Mouse (Mus musculus): ENCODE results near the gene Igf2r. TPM values are rescaled to one million over a fixed set of nuclear protein-coding genes. Genes with fewer than 3 reads are reported as not detected.
"Not testable (repeated sequence)": the region's sequence is repeated elsewhere in the genome, so short reads cannot be mapped to it uniquely, and the experiment has no call there.

The Igf2r gene
- polyA plus RNA-seq, 1 experiment: 8.3 TPM

DNA sequence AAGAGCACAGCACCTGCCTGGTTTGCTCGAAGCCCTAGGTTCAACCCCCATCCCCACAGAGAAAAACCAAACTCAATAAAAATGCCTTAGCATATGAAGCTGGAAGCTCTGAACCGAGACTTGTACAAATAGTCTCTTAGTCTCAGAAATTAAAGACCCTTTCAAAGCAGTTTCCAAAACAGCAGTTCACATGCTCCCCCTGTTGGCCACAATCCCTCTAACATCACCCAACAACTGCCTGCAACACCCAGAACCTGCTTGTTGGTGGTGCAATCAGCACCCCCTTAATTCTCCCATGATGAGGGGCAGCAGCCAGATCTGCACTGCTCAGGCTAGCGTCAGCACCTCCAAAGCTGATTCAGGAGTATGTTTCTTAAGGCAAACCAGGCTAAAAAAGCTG lies 79.9 kb downstream of the Igf2r start:
- Histone ChIP-seq H3K4me1 (ENCODE audit: control insufficient read depth, insufficient read depth, low read length) (no peaks in the 10 kb centered on the region), H3K27ac (ENCODE audit: control insufficient read depth, insufficient read depth, low read depth, low read length, poor library complexity) (no peak overlapping the region), H3K4me3 (replicated peaks; ENCODE audit: control insufficient read depth, low read depth, low read length) (no peak overlapping the region)
- 73% methylated on average over 3 of the region's 3 CpGs for WGBS
- TF ChIP-seq CTCF (IDR thresholded peaks at IDR 0.05; ENCODE audit: control insufficient read depth, insufficient read depth, low read length) (no peak), POLR2A (IDR thresholded peaks at IDR 0.05; ENCODE audit: borderline replicate concordance, control insufficient read depth, low read depth, low read length) (no peak)

DNA sequence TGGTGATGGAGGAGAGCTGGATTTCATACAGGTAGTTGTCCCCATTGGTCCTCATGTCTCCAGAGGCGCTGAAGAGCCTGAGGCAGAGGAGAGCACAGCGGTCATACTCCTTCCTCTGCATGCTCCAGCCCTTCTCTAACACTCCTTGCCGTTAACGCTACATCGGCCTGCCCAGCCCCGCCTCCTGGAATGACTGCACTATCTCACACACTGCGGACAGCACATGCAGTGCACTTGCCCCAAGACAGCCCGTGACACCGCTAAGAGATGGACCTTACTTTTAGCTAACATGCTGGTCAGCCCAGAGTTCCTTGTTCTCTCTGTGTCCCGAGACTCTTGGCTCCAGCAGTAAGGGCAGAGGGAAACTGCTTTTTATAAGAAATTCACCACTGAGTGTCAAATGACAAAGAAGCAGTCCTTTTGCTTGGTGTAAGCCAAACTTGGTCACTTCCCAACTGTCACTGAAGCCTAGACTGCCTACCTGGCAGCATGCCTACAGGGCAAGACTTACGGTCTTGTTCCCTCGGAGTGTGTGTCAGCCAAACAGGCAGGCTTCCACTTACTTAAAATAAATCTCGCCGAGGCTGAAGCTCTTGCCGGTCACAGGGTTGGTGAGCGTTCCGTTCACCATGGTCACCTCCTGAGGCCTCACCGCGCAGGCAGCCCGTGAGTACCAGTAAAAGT lies 80.9 kb downstream of the Igf2r start:
- Histone ChIP-seq H3K27ac (ENCODE audit: control insufficient read depth, insufficient read depth, low read depth, low read length, poor library complexity) (no peak overlapping the region), H3K4me3 (replicated peaks; ENCODE audit: control insufficient read depth, low read depth, low read length) (no peak overlapping the region), H3K4me1 (ENCODE audit: control insufficient read depth, insufficient read depth, low read length) (no peaks in the 10 kb centered on the region)
- WGBS: 77% methylated on average over 20 of the region's 20 CpGs
- TF ChIP-seq POLR2A (IDR thresholded peaks at IDR 0.05; ENCODE audit: borderline replicate concordance, control insufficient read depth, low read depth, low read length): no peak
- no peak for TF ChIP-seq CTCF (IDR thresholded peaks at IDR 0.05; ENCODE audit: control insufficient read depth, insufficient read depth, low read length)

GRCm38 (mm10) chr17:12684928-12685624 lies 84.4 kb downstream of the Igf2r start:
- TF ChIP-seq POLR2A (IDR thresholded peaks at IDR 0.05; ENCODE audit: borderline replicate concordance, control insufficient read depth, low read depth, low read length): no peak
- no peak for TF ChIP-seq CTCF (IDR thresholded peaks at IDR 0.05; ENCODE audit: control insufficient read depth, insufficient read depth, low read length)
- H3K27ac ChIP-seq (ENCODE audit: control insufficient read depth, insufficient read depth, low read depth, low read length, poor library complexity): no peak overlapping the region
- H3K4me3 ChIP-seq (replicated peaks; ENCODE audit: control insufficient read depth, low read depth, low read length): no peak overlapping the region
- no peaks in the 10 kb centered on the region for H3K4me1 ChIP-seq (ENCODE audit: control insufficient read depth, insufficient read depth, low read length)
- 75% methylated on average over 7 of the region's 7 CpGs for WGBS

GRCm38 (mm10) chr17:12684412-12684811 lies 85.1 kb downstream of the Igf2r start:
- 78% methylated on average over 4 of the region's 4 CpGs for WGBS
- TF ChIP-seq POLR2A (IDR thresholded peaks at IDR 0.05; ENCODE audit: borderline replicate concordance, control insufficient read depth, low read depth, low read length) (no peak), CTCF (IDR thresholded peaks at IDR 0.05; ENCODE audit: control insufficient read depth, insufficient read depth, low read length) (no peak)
- no peak overlapping the region for H3K27ac ChIP-seq (ENCODE audit: control insufficient read depth, insufficient read depth, low read depth, low read length, poor library complexity)

GRCm38 (mm10) chr17:12683582-12683981 lies 85.9 kb downstream of the Igf2r start:
- 66% methylated on average over 13 of the region's 13 CpGs for WGBS
- no peak overlapping the region for H3K4me3 ChIP-seq (replicated peaks; ENCODE audit: control insufficient read depth, low read depth, low read length)
- H3K4me1 ChIP-seq (ENCODE audit: control insufficient read depth, insufficient read depth, low read length): no peaks in the 10 kb centered on the region
- no peak overlapping the region for H3K27ac ChIP-seq (ENCODE audit: control insufficient read depth, insufficient read depth, low read depth, low read length, poor library complexity)
- no peak for TF ChIP-seq CTCF (IDR thresholded peaks at IDR 0.05; ENCODE audit: control insufficient read depth, insufficient read depth, low read length)
- TF ChIP-seq POLR2A (IDR thresholded peaks at IDR 0.05; ENCODE audit: borderline replicate concordance, control insufficient read depth, low read depth, low read length): no peak

More at GRCm38 (mm10) chr17:12684412-12684811, 85.1 kb downstream of the Igf2r start:
- Histone ChIP-seq H3K4me1 (ENCODE audit: control insufficient read depth, insufficient read depth, low read length) (no peaks in the 10 kb centered on the region), H3K4me3 (replicated peaks; ENCODE audit: control insufficient read depth, low read depth, low read length) (no peak overlapping the region)

DNA sequence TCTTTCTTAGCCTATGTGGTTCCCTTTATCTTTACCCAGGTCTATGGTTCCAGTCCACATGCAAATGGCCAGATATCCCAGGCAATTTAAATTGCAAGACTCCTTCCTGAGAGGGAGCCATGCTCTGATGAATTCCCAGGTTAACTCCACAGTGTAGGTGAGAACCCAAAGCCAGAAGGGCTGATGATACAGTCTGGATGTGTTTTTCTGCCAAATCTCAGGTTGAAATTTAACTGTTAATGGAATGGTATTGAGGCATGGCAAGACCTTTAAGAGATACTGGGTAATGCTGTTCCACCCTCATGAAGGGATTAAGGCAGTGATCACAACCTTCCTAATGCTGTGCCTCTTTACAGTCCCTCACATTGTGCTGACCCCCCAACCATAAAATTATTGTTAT lies 91.2 kb downstream of the Igf2r start:
- TF ChIP-seq POLR2A (IDR thresholded peaks at IDR 0.05; ENCODE audit: borderline replicate concordance, control insufficient read depth, low read depth, low read length) (no peak), CTCF (IDR thresholded peaks at IDR 0.05; ENCODE audit: control insufficient read depth, insufficient read depth, low read length) (no peak)
- no peak overlapping the region for H3K4me3 ChIP-seq (replicated peaks; ENCODE audit: control insufficient read depth, low read depth, low read length)
- no peaks in the 10 kb centered on the region; the same call in 1 of the 2 replicates for H3K4me1 ChIP-seq (ENCODE audit: control insufficient read depth, insufficient read depth, low read length)
- H3K27ac ChIP-seq (ENCODE audit: control insufficient read depth, insufficient read depth, low read depth, low read length, poor library complexity): no peak overlapping the region

DNA sequence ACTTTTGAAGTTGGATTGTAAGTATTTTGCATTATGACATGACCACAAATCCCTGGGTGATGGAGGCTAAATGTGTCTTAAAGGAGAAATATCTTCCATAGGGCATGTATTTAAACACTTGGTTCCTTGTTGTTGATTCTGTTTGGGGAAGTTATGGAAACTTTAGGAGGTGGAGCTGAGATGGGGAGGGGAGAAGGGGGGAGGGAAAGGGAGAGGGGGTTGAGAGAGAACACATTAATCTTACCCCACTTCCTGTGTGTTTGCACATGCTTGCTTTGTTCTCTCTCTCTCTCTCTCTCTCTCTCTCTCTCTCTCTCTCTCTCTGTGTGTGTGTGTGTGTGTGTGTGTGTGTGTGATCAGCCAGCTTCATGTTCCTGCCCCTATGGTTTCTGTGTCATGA lies 92.3 kb downstream of the Igf2r start:
- TF ChIP-seq POLR2A (IDR thresholded peaks at IDR 0.05; ENCODE audit: borderline replicate concordance, control insufficient read depth, low read depth, low read length) (no peak), CTCF (IDR thresholded peaks at IDR 0.05; ENCODE audit: control insufficient read depth, insufficient read depth, low read length) (no peak)

GRCm38 (mm10) chr17:12675646-12676045 lies 93.8 kb downstream of the Igf2r start, which contains the start of gene Slc22a1:
Gene Slc22a1 (minus strand): TSS chr17:12675829.
- H3K4me1 ChIP-seq (ENCODE audit: control insufficient read depth, insufficient read depth, low read length): no peaks in the 10 kb centered on the region; the same call in 1 of the 2 replicates
- 66% methylated on average over 7 of the region's 7 CpGs for WGBS
- TF ChIP-seq CTCF (IDR thresholded peaks at IDR 0.05; ENCODE audit: control insufficient read depth, insufficient read depth, low read length) (no peak), POLR2A (IDR thresholded peaks at IDR 0.05; ENCODE audit: borderline replicate concordance, control insufficient read depth, low read depth, low read length) (no peak)
- H3K27ac ChIP-seq (ENCODE audit: control insufficient read depth, insufficient read depth, low read depth, low read length, poor library complexity): no peak within 1 kb of the TSS
- no peak within 1 kb of the TSS for H3K4me3 ChIP-seq (replicated peaks; ENCODE audit: control insufficient read depth, low read depth, low read length)

More for the DNA sequence above, 92.3 kb downstream of the Igf2r start:
- Histone ChIP-seq H3K27ac (ENCODE audit: control insufficient read depth, insufficient read depth, low read depth, low read length, poor library complexity) (no peak overlapping the region), H3K4me3 (replicated peaks; ENCODE audit: control insufficient read depth, low read depth, low read length) (no peak overlapping the region), H3K4me1 (ENCODE audit: control insufficient read depth, insufficient read depth, low read length) (no peaks in the 10 kb centered on the region; the same call in 1 of the 2 replicates)

GRCm38 (mm10) chr17:12674980-12675379 lies 94.5 kb downstream of the Igf2r start:
- H3K4me3 ChIP-seq (replicated peaks; ENCODE audit: control insufficient read depth, low read depth, low read length); H3K4me1 ChIP-seq (ENCODE audit: control insufficient read depth, insufficient read depth, low read length); H3K27ac ChIP-seq (ENCODE audit: control insufficient read depth, insufficient read depth, low read depth, low read length, poor library complexity): not testable (repeated sequence)
- WGBS: 77% methylated on average over 7 of the region's 7 CpGs

Measured in bone marrow, adult 2 months (tissue).